In genomic region chr7:27489270-27489869, GRCm38 (mm10) we compare ENCODE assay signal across 9 mouse cellular contexts. TPM values are rescaled to one million over a fixed set of nuclear protein-coding genes. Genes with fewer than 3 reads are reported as not detected.
DNase-seq lines count a peak whose midpoint lies in the region; ATAC-seq and TF ChIP-seq lines count a peak whose summit lies in the region.
"Had no signal": no experiment of that assay in that cellular context is flagged by ENCODE, and none has a peak within 500 bp of the region (broad histone marks: within the 10 kb centered on the region; RNA-seq: fewer than 3 reads in every experiment).

No protein-coding gene starts in this region.

- no peak overlapping the region for H3K4me3 ChIP-seq in hindbrain, embryonic 12.5 days
- H3K4me3 ChIP-seq in hindbrain, embryonic 11.5 days (ENCODE audit: low read depth, low read length) = no peak overlapping the region
- H3K4me3 ChIP-seq in C2C12 (ENCODE audit: insufficient read depth, poor library complexity, severe bottlenecking) = no peak overlapping the region
- H3K4me3 ChIP-seq in intestine, postnatal 0 days (ENCODE audit: low read depth, low read length) = no peak overlapping the region
- H3K4me3 ChIP-seq: midbrain, embryonic 15.5 days had no signal

- no peak overlapping the region for H3K27ac ChIP-seq in hindbrain, embryonic 12.5 days
- no peak overlapping the region for H3K27ac ChIP-seq in hindbrain, embryonic 11.5 days (ENCODE audit: low read depth, low read length)
- peak overlapping the region; percentile 93; the same call in 1 of the 2 replicates for H3K27ac ChIP-seq in intestine, postnatal 0 days (ENCODE audit: low read depth, low read length)
- H3K27ac ChIP-seq: midbrain, embryonic 15.5 days had no signal

- H3K36me3 ChIP-seq in hindbrain, embryonic 12.5 days = peaks cover 5% of the 10 kb centered on the region; the same call in 1 of the 2 replicates
- no peaks in the 10 kb centered on the region for H3K36me3 ChIP-seq in hindbrain, embryonic 11.5 days (ENCODE audit: control insufficient read depth, insufficient read depth, low read length)
- H3K36me3 ChIP-seq in C2C12 (ENCODE audit: control insufficient read depth, insufficient read depth) = peaks cover 23% of the 10 kb centered on the region
- peaks cover 12% of the 10 kb centered on the region for H3K36me3 ChIP-seq in intestine, postnatal 0 days (ENCODE audit: control insufficient read depth, insufficient read depth)
- H3K36me3 ChIP-seq: midbrain, embryonic 15.5 days had no signal

- no peak for TF ChIP-seq CTCF in C2C12 (IDR thresholded peaks at IDR 0.05; ENCODE audit: control insufficient read depth, insufficient read depth, insufficient read length)
- no peak for TF ChIP-seq CTCF in intestine, postnatal 0 days (IDR thresholded peaks at IDR 0.05; ENCODE audit: low read depth)

- no peak overlapping the region for H3K9ac ChIP-seq in hindbrain, embryonic 12.5 days
- H3K9ac ChIP-seq in hindbrain, embryonic 11.5 days (ENCODE audit: low read depth, low read length) = no peak overlapping the region
- H3K9ac ChIP-seq in intestine, postnatal 0 days (ENCODE audit: low read depth, low read length) = no peak overlapping the region
- H3K9ac ChIP-seq: midbrain, embryonic 15.5 days had no signal

- peaks cover 23% of the 10 kb centered on the region for H3K79me3 ChIP-seq in C2C12 (ENCODE audit: low read depth)

- ATAC-seq in hindbrain, embryonic 12.5 days (ENCODE audit: low FRiP score) = no peak
- no peak for ATAC-seq in hindbrain, embryonic 11.5 days (ENCODE audit: low FRiP score)
- ATAC-seq in intestine, postnatal 0 days = no peak
- no peak for ATAC-seq in inflammation-experienced regulatory T-cells, adult 6 months
- ATAC-seq: midbrain, embryonic 15.5 days had no signal

- peak overlapping the region; percentile 20 for H3ac ChIP-seq in C2C12 (ENCODE audit: control insufficient read depth, insufficient read length, low read depth)

- peak; percentile 53 to 72 for DNase-seq in adrenal gland, adult (ENCODE audit: inconsistent age in 2 of 2, low spot score in 1 of 2)
- no peak for DNase-seq in adrenal gland, postnatal 36 days
- DNase-seq in hindbrain, embryonic 11.5 days (ENCODE audit: low spot score) = no peak
- no peak for DNase-seq in ovary, postnatal 36 days (ENCODE audit: low spot score)

- no peaks in the 10 kb centered on the region for H3K9me3 ChIP-seq in hindbrain, embryonic 12.5 days (replicated peaks)
- no peaks in the 10 kb centered on the region for H3K9me3 ChIP-seq in hindbrain, embryonic 11.5 days (ENCODE audit: control insufficient read depth, low read length)
- no peaks in the 10 kb centered on the region for H3K9me3 ChIP-seq in intestine, postnatal 0 days (ENCODE audit: control insufficient read depth)
- H3K9me3 ChIP-seq: midbrain, embryonic 15.5 days had no signal

- peaks cover 21% of the 10 kb centered on the region for H3K4me1 ChIP-seq in hindbrain, embryonic 12.5 days
- no peaks in the 10 kb centered on the region for H3K4me1 ChIP-seq in hindbrain, embryonic 11.5 days (replicated peaks; ENCODE audit: control insufficient read depth, insufficient read depth, low read length)
- H3K4me1 ChIP-seq in intestine, postnatal 0 days (replicated peaks; ENCODE audit: control insufficient read depth, insufficient read depth, low read length) = 0 out of 2 replicates have a peak, but pooled peaks cover 4% of the 10 kb centered on the region

- WGBS in hindbrain, embryonic 12.5 days = 90% methylated on average over 24 of the region's 25 CpGs
- WGBS in hindbrain, embryonic 11.5 days = 91% methylated on average over 25 of the region's 25 CpGs
- whole genome bisulfite sequencing in intestine, postnatal 0 days = 89% methylated on average over 25 of the region's 25 CpGs

- peak overlapping the region; percentile 58; the same call in 1 of the 2 replicates for H3K4me2 ChIP-seq in hindbrain, embryonic 12.5 days (replicated peaks)
- no peak overlapping the region for H3K4me2 ChIP-seq in hindbrain, embryonic 11.5 days (replicated peaks; ENCODE audit: low read depth, low read length)
- H3K4me2 ChIP-seq in intestine, postnatal 0 days (replicated peaks; ENCODE audit: low read depth) = no peak overlapping the region
- H3K4me2 ChIP-seq: midbrain, embryonic 15.5 days had no signal

- peaks cover 18% of the 10 kb centered on the region; the same call in 1 of the 2 replicates for H3K27me3 ChIP-seq in hindbrain, embryonic 12.5 days
- no peaks in the 10 kb centered on the region for H3K27me3 ChIP-seq in hindbrain, embryonic 11.5 days (ENCODE audit: control insufficient read depth, insufficient read depth, low read length)
- no peaks in the 10 kb centered on the region for H3K27me3 ChIP-seq in C2C12 (ENCODE audit: control insufficient read depth, insufficient read depth, insufficient read length)
- H3K27me3 ChIP-seq in intestine, postnatal 0 days (replicated peaks; ENCODE audit: control insufficient read depth, insufficient read depth, low read length) = no peaks in the 10 kb centered on the region

- peaks cover 34% of the 10 kb centered on the region for H3K79me2 ChIP-seq in C2C12 (ENCODE audit: control insufficient read depth, insufficient read depth)

TF ChIP-seq in C2C12, 6 proteins besides CTCF, POLR2A, EP300 and RAD21:
- TF ChIP-seq MYOD1 (IDR thresholded peaks at IDR 0.05; ENCODE audit: control insufficient read depth, insufficient read length, low read depth) (no peak), USF1 (IDR thresholded peaks at IDR 0.05; ENCODE audit: low read depth) (no peak), MAX (IDR thresholded peaks at IDR 0.05) (no peak), CEBPB (IDR thresholded peaks at IDR 0.05; ENCODE audit: low read depth) (no peak), FOSL1 (IDR thresholded peaks at IDR 0.05; ENCODE audit: insufficient read depth, low read length, poor library complexity, severe bottlenecking) (no peak), MYOG (IDR thresholded peaks at IDR 0.05; ENCODE audit: control insufficient read depth, extremely low read depth, insufficient read length) (no peak)

RNA-seq across cellular contexts. Expression of gene Sertad1, which starts 2.7 kb away (rescaled TPM):
- total RNA-seq in adrenal gland, postnatal 36 days (2021) = 10 to 100 TPM; 30.0 to 38.4 TPM
- polyA plus RNA-seq in hindbrain, embryonic 12.5 days (2016; fragmentation: Nextera tagmentation; extraction: Ambion mirVana) = 17.5 TPM in 2 replicates
- polyA plus RNA-seq in hindbrain, embryonic 11.5 days (2014; fragmentation: Nextera tagmentation; extraction: Ambion mirVana) = 18.4 and 21.0 TPM in 2 replicates
- 87.3 TPM for polyA plus RNA-seq in C2C12 (2012; fragmentation: generic; extraction: Trizol)
- polyA plus RNA-seq in intestine, postnatal 0 days (2015; fragmentation: Nextera tagmentation; extraction: Ambion mirVana) = 42.7 and 43.1 TPM in 2 replicates
- polyA plus RNA-seq in inflammation-experienced regulatory T-cells, adult 6 months (2017; shearing (Covaris generic)) = 10 to 100 TPM; 38.7 to 44.4 (median 40.2) TPM

RNA-seq across cellular contexts. Expression of gene Prx, which starts 9.8 kb away (rescaled TPM):
- total RNA-seq in adrenal gland, postnatal 36 days (2021) = 1 to 10 TPM; 2.1 to 3.2 TPM
- polyA plus RNA-seq in hindbrain, embryonic 12.5 days (2016; fragmentation: Nextera tagmentation; extraction: Ambion mirVana) = 2.5 and 3.5 TPM in 2 replicates
- 0.53 and 1.0 TPM in 2 replicates for polyA plus RNA-seq in hindbrain, embryonic 11.5 days (2014; fragmentation: Nextera tagmentation; extraction: Ambion mirVana)
- polyA plus RNA-seq in C2C12 (2012; fragmentation: generic; extraction: Trizol) = 5.3 TPM
- polyA plus RNA-seq in intestine, postnatal 0 days (2015; fragmentation: Nextera tagmentation; extraction: Ambion mirVana) = 1.3 and 1.4 TPM in 2 replicates
- polyA plus RNA-seq in inflammation-experienced regulatory T-cells, adult 6 months (2017; shearing (Covaris generic)) = under 1 TPM; 0.24 to 0.52 (median 0.30) TPM

RNA-seq across cellular contexts. Expression of gene Sertad3, which starts 15.8 kb away (rescaled TPM):
- 10 to 100 TPM; 15.9 to 16.3 TPM for total RNA-seq in adrenal gland, postnatal 36 days (2021)
- 20.8 and 22.3 TPM in 2 replicates for polyA plus RNA-seq in hindbrain, embryonic 12.5 days (2016; fragmentation: Nextera tagmentation; extraction: Ambion mirVana)
- 20.7 and 22.2 TPM in 2 replicates for polyA plus RNA-seq in hindbrain, embryonic 11.5 days (2014; fragmentation: Nextera tagmentation; extraction: Ambion mirVana)
- 12.5 TPM for polyA plus RNA-seq in C2C12 (2012; fragmentation: generic; extraction: Trizol)
- polyA plus RNA-seq in intestine, postnatal 0 days (2015; fragmentation: Nextera tagmentation; extraction: Ambion mirVana) = 22.8 and 24.0 TPM in 2 replicates
- 10 to 100 TPM; 37.6 to 53.5 (median 42.6) TPM for polyA plus RNA-seq in inflammation-experienced regulatory T-cells, adult 6 months (2017; shearing (Covaris generic))

RNA-seq across cellular contexts. Expression of gene Hipk4, which starts 33.7 kb away (rescaled TPM):
- under 1 TPM; 0.23 to 0.26 TPM for total RNA-seq in adrenal gland, postnatal 36 days (2021)
- 0.36 and 0.66 TPM in 2 replicates for polyA plus RNA-seq in hindbrain, embryonic 12.5 days (2016; fragmentation: Nextera tagmentation; extraction: Ambion mirVana)
- 0.21 and 0.96 TPM in 2 replicates for polyA plus RNA-seq in hindbrain, embryonic 11.5 days (2014; fragmentation: Nextera tagmentation; extraction: Ambion mirVana)
- polyA plus RNA-seq in C2C12 (2012; fragmentation: generic; extraction: Trizol) = 0.70 TPM
- 0.10 and 0.24 TPM in 2 replicates for polyA plus RNA-seq in intestine, postnatal 0 days (2015; fragmentation: Nextera tagmentation; extraction: Ambion mirVana)
- under 1 TPM; 0.20 to 0.33 (median 0.23) TPM for polyA plus RNA-seq in inflammation-experienced regulatory T-cells, adult 6 months (2017; shearing (Covaris generic))

RNA-seq across cellular contexts. Expression of gene Blvrb, which starts 41.6 kb away (rescaled TPM):
- total RNA-seq in adrenal gland, postnatal 36 days (2021) = 10 to 100 TPM; 42.4 to 45.6 TPM
- polyA plus RNA-seq in hindbrain, embryonic 12.5 days (2016; fragmentation: Nextera tagmentation; extraction: Ambion mirVana) = 26.6 and 27.3 TPM in 2 replicates
- polyA plus RNA-seq in hindbrain, embryonic 11.5 days (2014; fragmentation: Nextera tagmentation; extraction: Ambion mirVana) = 34.8 and 35.4 TPM in 2 replicates
- 78.4 TPM for polyA plus RNA-seq in C2C12 (2012; fragmentation: generic; extraction: Trizol)
- 60.4 and 67.3 TPM in 2 replicates for polyA plus RNA-seq in intestine, postnatal 0 days (2015; fragmentation: Nextera tagmentation; extraction: Ambion mirVana)
- polyA plus RNA-seq in inflammation-experienced regulatory T-cells, adult 6 months (2017; shearing (Covaris generic)) = 10 to 100 TPM in 2 of 3 experiments, 1 to 10 TPM in 1; 6.0 to 21.7 (median 17.0) TPM

Comparison
In these comparisons a context has a peak if more than half of its experiments do, and no peak if none do; other contexts are left out.
1. DNase-seq: peak in adrenal gland, adult (2 of 2); none in adrenal gland, postnatal 36 days (0 of 2), hindbrain, embryonic 11.5 days (single experiment) and ovary, postnatal 36 days (single experiment).